Mouse (Mus musculus) embryonic facial prominence, embryonic 10.5 days (tissue): Measurements from ENCODE around the gene Vwa2. TPM values are rescaled to one million over a fixed set of nuclear protein-coding genes. Genes with fewer than 3 reads are reported as not detected.
A peak's percentile ranks its signal among the peaks of the same experiment; 100 is the strongest.

Source experiments
- DNase-seq: peaks from one replicate; pipeline ENCODE4 v3.0.0-alpha.2; 2017; ENCODE audit warnings: low spot score
- H3K27ac ChIP-seq: fragments of 300-500 bp; sonication (generic); replicated peaks from 2 replicates; pipeline ENCODE4 v1.5.1; 2016; ENCODE audit warnings: mild to moderate bottlenecking
- H3K27me3 ChIP-seq: fragments of 300-500 bp; sonication (generic); replicated peaks from 2 replicates; pipeline ENCODE4 v1.6.1; 2016; ENCODE audit warnings: low read depth, mild to moderate bottlenecking; ENCODE audit not compliant: poor library complexity, severe bottlenecking
- H3K36me3 ChIP-seq: fragments of 300-500 bp; sonication (generic); replicated peaks from 2 replicates; pipeline ENCODE4 v1.6.1; 2016; ENCODE audit warnings: mild to moderate bottlenecking, moderate library complexity
- H3K4me1 ChIP-seq: fragments of 300-500 bp; sonication (generic); 2 replicates; pipeline ENCODE4 v1.6.1; 2016
- H3K4me3 ChIP-seq: fragments of 300-500 bp; sonication (generic); 2 replicates; pipeline ENCODE4 v1.5.1; 2016; ENCODE audit warnings: mild to moderate bottlenecking, moderate library complexity
- H3K9me3 ChIP-seq: fragments of 300-500 bp; sonication (generic); 2 replicates; pipeline ENCODE4 v1.6.1; 2016; ENCODE audit warnings: mild to moderate bottlenecking
- WGBS: fragments of 180-500 bp; shearing (Covaris S2); methylation state at CpG from one replicate; pipeline ENCODE4 v1.1.7; 2016; 5-methylcytosine and 5-hydroxymethylcytosine counted together
- polyA plus RNA-seq: library from polyadenylated mRNA; unstranded; fragments of >200 nt; fragmentation: Nextera tagmentation; extraction: Ambion mirVana; gene quantifications from 2 replicates; pipeline ENCODE4 v1.2.1, GENCODE M21; 2016

Vwa2 gene
- polyA plus RNA-seq, 1 experiment from 2014 or later = 5.7 TPM

DNA sequence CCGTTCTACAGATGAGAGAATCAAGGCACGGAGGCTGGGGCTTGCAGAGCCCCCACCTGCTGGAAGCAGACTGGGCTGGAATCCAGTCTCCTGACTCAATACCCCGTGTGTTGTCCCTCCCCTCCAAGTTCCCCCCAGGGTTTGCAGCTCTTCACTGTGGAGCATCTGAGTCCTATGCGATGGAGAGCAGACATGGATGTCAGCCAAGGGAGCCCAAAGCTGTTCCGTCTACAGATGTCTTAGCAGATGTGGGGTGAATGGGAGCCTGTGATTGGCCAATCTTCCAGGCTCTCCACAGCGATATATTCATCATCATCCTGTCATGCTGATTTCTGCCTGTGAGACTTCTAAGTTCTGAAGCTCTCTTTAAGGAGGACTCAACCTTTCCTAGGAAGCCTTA, 3.3 kb downstream of the Vwa2 start:
- peaks cover 68% of the 10 kb centered on the region for H3K27me3 ChIP-seq
- 78% methylated on average over 6 of the region's 6 CpGs for WGBS

DNA sequence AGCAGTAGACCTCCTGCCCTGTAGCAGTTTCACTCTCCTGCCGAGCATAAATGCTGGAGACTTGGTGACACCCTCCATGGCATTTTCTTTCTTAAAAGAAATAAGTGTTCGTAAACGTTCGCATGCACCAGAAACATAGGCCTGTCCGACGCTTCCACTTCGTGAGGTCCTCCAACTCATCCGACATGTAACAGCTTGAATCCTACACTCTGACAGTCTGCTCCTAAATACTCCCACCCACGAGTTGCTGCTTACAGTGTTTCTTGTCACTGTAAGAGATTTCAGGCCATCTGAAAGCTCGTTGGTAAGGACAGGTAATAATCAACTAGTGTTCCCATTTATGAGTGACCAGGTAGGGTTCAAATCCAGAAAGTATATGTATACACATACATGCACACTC, 13.8 kb downstream of the Vwa2 start:
- no peak for DNase-seq
- H3K4me3 ChIP-seq = no peak overlapping the region
- peaks cover 7% of the 10 kb centered on the region; the same call in 1 of the 2 replicates for H3K36me3 ChIP-seq
- H3K9me3 ChIP-seq = no peaks in the 10 kb centered on the region
- H3K4me1 ChIP-seq = peaks cover 37% of the 10 kb centered on the region
- WGBS = 87% methylated on average over 10 of the region's 10 CpGs
- no peaks in the 10 kb centered on the region for H3K27me3 ChIP-seq
- H3K27ac ChIP-seq = no peak overlapping the region

More for the DNA sequence above, 3.3 kb downstream of the Vwa2 start:
- H3K4me3 ChIP-seq = no peak overlapping the region
- no peaks in the 10 kb centered on the region for H3K9me3 ChIP-seq
- no peak for DNase-seq
- H3K36me3 ChIP-seq = no peaks in the 10 kb centered on the region
- peaks cover 64% of the 10 kb centered on the region for H3K4me1 ChIP-seq
- no peak overlapping the region for H3K27ac ChIP-seq

DNA sequence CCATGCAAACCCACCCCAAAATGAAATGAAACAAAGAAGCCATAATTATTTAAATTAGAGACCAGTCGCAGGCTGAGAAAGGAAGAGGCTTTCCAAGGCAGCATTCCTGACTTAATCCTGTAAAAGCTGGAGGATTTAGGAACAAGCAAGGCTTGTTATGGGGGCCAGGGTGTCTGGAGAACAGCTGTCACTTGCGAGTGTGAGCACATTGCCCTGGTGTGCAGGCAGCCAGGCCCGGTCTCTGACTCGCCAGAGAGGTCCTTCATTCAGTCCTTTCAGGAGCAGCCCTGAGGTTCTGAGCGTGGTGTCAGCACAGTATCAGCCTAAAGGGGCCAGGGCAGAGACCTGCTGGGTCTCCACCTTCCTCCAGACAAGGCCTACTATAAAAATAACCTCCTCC, 14.6 kb downstream of the Vwa2 start:
- peaks cover 31% of the 10 kb centered on the region for H3K4me1 ChIP-seq
- H3K4me3 ChIP-seq = no peak overlapping the region
- H3K27me3 ChIP-seq = no peaks in the 10 kb centered on the region
- H3K36me3 ChIP-seq = peaks cover 7% of the 10 kb centered on the region; the same call in 1 of the 2 replicates
- no peaks in the 10 kb centered on the region for H3K9me3 ChIP-seq
- DNase-seq = no peak
- WGBS = 58% methylated on average over 5 of the region's 5 CpGs
- peak overlapping the region; percentile 49; the same call in 1 of the 2 replicates for H3K27ac ChIP-seq

DNA sequence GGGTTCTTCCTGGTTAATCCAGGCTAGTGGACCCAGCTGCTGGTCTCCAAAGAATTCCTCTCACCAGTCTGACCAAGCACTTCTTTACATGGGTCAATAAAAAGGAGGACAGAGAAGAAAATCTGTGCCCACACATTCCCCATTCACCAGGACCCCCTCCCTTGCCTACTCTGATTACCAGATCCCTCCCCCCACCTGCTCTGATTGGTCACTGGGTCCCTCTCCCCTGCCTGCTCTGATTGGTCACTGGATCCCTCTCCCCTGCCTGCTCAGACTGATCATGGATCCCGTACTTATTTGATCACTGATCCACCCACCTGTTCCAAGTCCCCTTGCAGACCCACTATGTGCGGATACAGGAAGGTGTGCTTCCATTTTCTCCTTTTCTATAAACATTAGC, 17.4 kb downstream of the Vwa2 start:
- no peak overlapping the region for H3K27ac ChIP-seq
- H3K4me1 ChIP-seq = peaks cover 24% of the 10 kb centered on the region
- DNase-seq = peak; percentile 44
- H3K4me3 ChIP-seq = no peak overlapping the region
- no peaks in the 10 kb centered on the region for H3K9me3 ChIP-seq
- 55% methylated on average over 2 of the region's 2 CpGs for WGBS
- no peaks in the 10 kb centered on the region for H3K36me3 ChIP-seq
- H3K27me3 ChIP-seq = no peaks in the 10 kb centered on the region

DNA sequence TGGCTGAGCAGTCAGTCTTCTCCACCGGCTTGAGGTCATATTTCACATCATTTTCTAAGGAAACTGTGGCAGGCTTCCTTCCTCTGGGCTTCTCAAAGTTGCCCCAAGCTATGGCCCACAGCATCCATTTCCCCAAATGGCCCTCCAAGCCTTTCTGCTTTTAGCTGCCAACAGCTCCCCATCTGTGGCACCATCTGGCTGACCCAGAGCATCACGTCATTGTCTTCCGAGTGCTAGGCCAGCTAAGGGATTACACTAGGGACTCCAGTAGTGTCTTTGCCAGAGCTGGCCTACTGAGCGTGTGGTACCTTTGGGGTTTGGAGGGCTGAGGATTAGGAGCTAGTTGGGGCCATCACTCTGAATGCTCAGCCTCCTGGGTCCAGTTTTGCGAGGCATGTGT, 18.5 kb downstream of the Vwa2 start:
- peaks cover 24% of the 10 kb centered on the region for H3K4me1 ChIP-seq
- H3K27me3 ChIP-seq = no peaks in the 10 kb centered on the region
- H3K27ac ChIP-seq = no peak overlapping the region
- H3K9me3 ChIP-seq = no peaks in the 10 kb centered on the region
- DNase-seq = no peak
- H3K4me3 ChIP-seq = no peak overlapping the region
- WGBS = 90% methylated on average over 5 of the region's 5 CpGs
- H3K36me3 ChIP-seq = no peaks in the 10 kb centered on the region

DNA sequence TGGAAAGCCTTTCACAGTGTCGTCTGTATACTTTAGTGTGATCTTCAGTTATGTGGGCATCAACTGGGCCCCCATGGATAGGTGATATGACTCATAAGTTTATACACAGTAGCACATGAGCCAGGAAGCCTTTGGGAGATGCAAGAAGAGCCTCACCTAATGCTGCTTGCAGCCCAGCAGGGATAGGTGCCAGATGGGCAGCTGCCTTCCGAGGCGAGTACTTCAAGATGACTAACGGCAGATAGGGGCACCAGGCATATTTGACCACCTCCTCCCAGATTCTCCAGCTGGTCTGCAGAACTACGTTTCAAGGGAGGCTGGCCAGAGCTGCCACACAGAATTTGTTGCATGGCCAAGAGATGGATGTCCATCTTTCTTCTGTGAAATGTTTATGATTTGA, 19.3 kb downstream of the Vwa2 start:
- Histone ChIP-seq H3K9me3 (no peaks in the 10 kb centered on the region), H3K27ac (no peak overlapping the region), H3K36me3 (no peaks in the 10 kb centered on the region), H3K4me1 (peaks cover 29% of the 10 kb centered on the region), H3K27me3 (no peaks in the 10 kb centered on the region), H3K4me3 (no peak overlapping the region)
- DNase-seq = no peak
- 83% methylated on average over 5 of the region's 5 CpGs for WGBS

DNA sequence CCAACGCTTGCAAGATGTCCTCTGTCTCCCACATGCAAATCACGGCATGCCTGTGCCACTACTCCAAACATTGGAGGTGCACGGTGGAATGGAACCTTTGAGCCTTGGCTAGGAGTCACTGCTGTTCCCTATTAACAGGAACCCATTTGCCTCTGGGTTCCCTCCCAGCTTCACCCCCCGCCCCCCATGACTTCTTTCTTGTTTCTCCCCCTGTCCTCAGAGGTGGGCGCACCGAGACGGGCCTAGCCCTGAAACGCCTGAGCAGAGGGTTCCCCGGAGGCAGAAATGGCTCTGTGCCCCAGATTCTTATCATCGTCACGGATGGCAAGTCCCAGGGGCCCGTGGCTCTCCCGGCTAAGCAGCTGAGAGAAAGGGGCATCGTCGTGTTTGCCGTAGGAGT, 23.6 kb downstream of the Vwa2 start:
- WGBS = 82% methylated on average over 16 of the region's 16 CpGs
- DNase-seq = no peak
- Histone ChIP-seq H3K36me3 (no peaks in the 10 kb centered on the region), H3K27ac (no peak overlapping the region), H3K27me3 (0 out of 2 replicates have a peak, but pooled peaks cover 4% of the 10 kb centered on the region), H3K4me3 (no peak overlapping the region), H3K4me1 (peaks cover 5% of the 10 kb centered on the region; the same call in 1 of the 2 replicates), H3K9me3 (no peaks in the 10 kb centered on the region)

DNA sequence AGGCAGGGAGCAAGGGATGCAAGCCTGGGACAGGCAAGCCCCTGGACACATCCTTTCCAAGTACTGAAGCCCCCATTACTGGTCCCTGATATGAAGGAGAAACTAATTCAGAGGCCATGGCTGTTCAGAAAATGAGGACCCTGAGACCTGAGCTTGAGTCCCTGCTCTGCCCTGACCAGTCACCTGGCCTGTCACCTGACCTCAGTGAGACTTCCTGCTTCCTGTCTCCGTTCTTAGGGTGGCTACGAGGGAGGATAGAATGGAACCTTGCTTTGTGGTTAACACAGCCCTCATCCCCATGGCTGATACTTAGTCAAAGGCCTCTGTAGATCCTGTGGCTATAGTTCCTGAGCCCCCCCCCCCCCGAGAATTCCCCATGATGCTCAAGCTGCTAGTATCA, 30.0 kb downstream of the Vwa2 start:
- WGBS = 71% methylated on average over 3 of the region's 3 CpGs
- Histone ChIP-seq H3K36me3 (no peaks in the 10 kb centered on the region), H3K27me3 (0 out of 2 replicates have a peak, but pooled peaks cover 4% of the 10 kb centered on the region), H3K4me1 (peaks cover 21% of the 10 kb centered on the region), H3K4me3 (no peak overlapping the region), H3K27ac (no peak overlapping the region), H3K9me3 (no peaks in the 10 kb centered on the region)
- no peak for DNase-seq

DNA sequence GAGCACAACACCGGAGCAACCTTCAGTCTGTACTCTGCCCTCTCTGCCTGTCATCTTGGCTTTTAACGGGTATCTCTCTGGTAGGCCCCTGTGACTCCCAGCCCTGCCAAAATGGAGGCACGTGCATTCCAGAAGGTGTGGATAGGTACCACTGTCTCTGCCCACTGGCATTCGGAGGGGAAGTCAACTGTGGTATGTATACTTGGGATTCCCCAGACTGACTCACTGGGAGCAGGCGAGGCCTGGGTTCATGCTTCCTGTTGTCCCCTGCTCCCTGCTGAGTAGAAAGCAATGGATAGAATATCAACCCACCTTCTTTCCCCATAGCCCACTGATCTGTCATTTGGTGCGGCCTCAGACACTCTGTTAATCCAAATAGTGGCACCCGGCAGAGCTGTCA, 31.3 kb downstream of the Vwa2 start:
- Histone ChIP-seq H3K27me3 (0 out of 2 replicates have a peak, but pooled peaks cover 4% of the 10 kb centered on the region), H3K9me3 (no peaks in the 10 kb centered on the region), H3K36me3 (no peaks in the 10 kb centered on the region), H3K4me1 (peaks cover 22% of the 10 kb centered on the region), H3K4me3 (no peak overlapping the region), H3K27ac (no peak overlapping the region)
- DNase-seq = no peak
- WGBS = 84% methylated on average over 7 of the region's 7 CpGs

DNA sequence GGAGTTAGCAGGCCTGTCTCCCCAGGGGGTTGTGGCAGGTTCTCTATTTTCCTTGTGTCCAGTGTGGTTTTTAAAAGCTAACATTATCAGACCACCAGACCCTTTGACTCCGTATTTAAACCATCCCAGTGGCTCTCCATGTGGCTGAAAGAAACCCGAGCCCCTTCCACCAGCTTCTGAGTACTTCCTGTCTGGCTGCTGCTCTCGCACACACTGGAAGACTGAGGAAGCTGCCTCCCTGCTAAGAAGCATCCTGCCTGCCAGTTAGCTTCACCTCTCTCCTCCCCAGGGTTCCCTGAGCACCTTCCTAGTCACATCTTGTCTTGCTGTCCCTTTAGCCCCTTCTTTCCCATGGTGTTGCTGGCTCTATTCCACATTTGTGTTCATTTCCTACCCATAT, 33.8 kb downstream of the Vwa2 start:
- peak; percentile 27 for DNase-seq
- H3K27ac ChIP-seq = no peak overlapping the region
- peaks cover 30% of the 10 kb centered on the region for H3K4me1 ChIP-seq
- H3K9me3 ChIP-seq = no peaks in the 10 kb centered on the region
- H3K36me3 ChIP-seq = no peaks in the 10 kb centered on the region
- H3K27me3 ChIP-seq = no peaks in the 10 kb centered on the region
- H3K4me3 ChIP-seq = no peak overlapping the region
- 31% methylated on average over 3 of the region's 3 CpGs for WGBS

DNA sequence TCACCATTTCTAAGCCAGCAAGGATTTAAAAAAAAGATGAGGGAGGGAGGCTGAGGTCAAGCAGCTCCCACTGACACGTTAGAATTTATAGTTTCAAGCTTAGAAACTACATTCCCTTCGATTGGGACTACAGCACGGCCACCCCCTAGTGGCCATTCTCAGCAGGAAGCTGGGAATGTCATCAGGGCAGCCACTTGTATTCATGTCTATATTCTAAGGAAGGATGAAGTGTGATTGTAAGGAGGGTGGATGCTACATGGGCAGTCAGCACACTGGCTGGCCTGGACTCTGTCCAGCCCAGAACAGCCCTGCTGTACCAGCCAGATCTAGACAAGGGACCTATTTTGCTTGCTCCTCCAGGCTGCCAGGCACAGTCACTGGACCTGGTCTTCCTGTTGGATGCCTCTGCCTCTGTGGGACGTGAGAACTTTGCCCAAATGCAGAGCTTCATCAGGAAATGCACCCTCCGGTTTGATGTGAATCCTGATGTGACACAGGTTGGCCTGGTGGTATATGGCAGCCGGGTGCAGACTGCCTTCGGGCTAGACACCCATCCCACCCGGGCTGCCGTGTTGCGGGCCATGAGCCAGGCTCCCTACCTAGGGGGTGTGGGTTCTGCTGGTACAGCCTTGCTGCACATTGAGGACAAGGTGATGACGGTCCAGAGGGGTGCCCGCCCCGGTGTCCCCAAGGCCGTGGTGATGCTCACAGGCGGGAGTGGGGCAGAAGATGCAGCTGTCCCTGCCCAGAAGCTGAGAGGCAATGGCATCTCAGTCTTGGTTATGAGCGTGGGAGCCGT, 34.6 kb downstream of the Vwa2 start:
- no peaks in the 10 kb centered on the region for H3K9me3 ChIP-seq
- no peaks in the 10 kb centered on the region for H3K27me3 ChIP-seq
- H3K4me3 ChIP-seq = no peak overlapping the region
- no peaks in the 10 kb centered on the region for H3K36me3 ChIP-seq
- peak; percentile 74 for DNase-seq
- H3K27ac ChIP-seq = 0 out of 2 replicates have a peak overlapping the region, but pooled peaks have one; percentile 10
- 77% methylated on average over 17 of the region's 17 CpGs for WGBS
- peaks cover 33% of the 10 kb centered on the region for H3K4me1 ChIP-seq

DNA sequence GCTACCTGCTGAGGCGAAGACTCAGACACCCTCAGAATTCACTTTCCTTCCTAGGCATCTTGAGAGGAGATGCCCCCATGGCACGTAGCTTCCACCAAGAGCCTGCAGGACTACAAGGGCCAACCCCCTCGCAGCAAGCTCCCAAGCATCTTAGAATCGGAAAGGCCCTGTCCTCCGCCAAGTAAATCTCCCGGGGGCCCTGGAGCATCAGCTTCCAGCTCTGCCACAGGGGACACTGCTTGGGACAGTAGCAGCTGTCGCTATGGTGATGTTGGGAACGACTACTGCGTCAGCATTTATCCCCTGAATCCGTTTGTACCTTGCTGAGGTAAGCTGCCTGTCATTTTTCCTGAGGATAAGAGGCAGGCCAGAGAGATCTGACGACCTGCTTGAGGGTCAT, 36.5 kb downstream of the Vwa2 start:
- Histone ChIP-seq H3K4me1 (peaks cover 39% of the 10 kb centered on the region), H3K27ac (no peak overlapping the region), H3K4me3 (no peak overlapping the region), H3K27me3 (no peaks in the 10 kb centered on the region), H3K9me3 (peaks cover 4% of the 10 kb centered on the region; the same call in 1 of the 2 replicates), H3K36me3 (peaks cover 4% of the 10 kb centered on the region)
- 64% methylated on average over 11 of the region's 11 CpGs for WGBS
- no peak for DNase-seq

DNA sequence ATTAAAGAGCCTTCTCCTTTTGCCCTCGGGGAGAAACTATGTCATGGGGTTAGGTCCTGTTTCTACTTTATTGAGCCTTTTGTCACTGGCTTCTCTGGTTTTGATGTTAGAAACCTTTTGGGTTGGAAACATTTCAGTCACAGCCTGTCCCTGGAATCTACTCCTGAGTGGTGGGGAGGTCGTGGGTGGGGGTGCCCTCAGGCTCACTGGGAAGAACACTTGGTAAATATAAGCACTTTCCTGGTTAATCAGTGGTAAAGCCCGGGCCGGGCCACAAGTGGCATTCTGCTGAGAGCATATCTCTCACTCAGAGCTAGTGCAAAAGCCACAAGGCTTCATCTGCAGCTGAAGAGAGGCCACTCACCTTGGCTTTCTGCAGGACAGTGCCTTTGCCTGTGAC, 39.7 kb downstream of the Vwa2 start:
- Histone ChIP-seq H3K4me1 (peaks cover 27% of the 10 kb centered on the region), H3K36me3 (peaks cover 4% of the 10 kb centered on the region), H3K27ac (no peak overlapping the region), H3K27me3 (no peaks in the 10 kb centered on the region), H3K9me3 (peaks cover 4% of the 10 kb centered on the region; the same call in 1 of the 2 replicates), H3K4me3 (no peak overlapping the region)
- no peak for DNase-seq
- WGBS = 79% methylated on average over 4 of the region's 4 CpGs
